Mouse (Mus musculus): Measurements from ENCODE around the gene Tmc5.

The Tmc5 gene

GRCm38 (mm10) chr7:118698882-118699281, 101.8 kb downstream of the Tmc5 start:
- DNase-seq, result no peak

- DNase-seq, result no peak
Measured at GRCm38 (mm10) chr7:118703144-118703561, 106.1 kb downstream of the Tmc5 start.

- DNase-seq, result no peak
Measured at GRCm38 (mm10) chr7:118704001-118704850, 107.1 kb downstream of the Tmc5 start.

GRCm38 (mm10) chr7:118705101-118705961, 108.2 kb downstream of the Tmc5 start, which contains the start of gene Gde1:
TSS of gene Gde1 (minus strand) at chr7:118705778.
- DNase-seq, result peak; percentile 95

GRCm38 (mm10) chr7:118706051-118706450, 109.0 kb downstream of the Tmc5 start:
- DNase-seq, result no peak

GRCm38 (mm10) chr7:118706488-118706887, 109.4 kb downstream of the Tmc5 start:
- DNase-seq, result no peak

- no peak for DNase-seq
Measured at GRCm38 (mm10) chr7:118707216-118707615, 110.1 kb downstream of the Tmc5 start.

GRCm38 (mm10) chr7:118708002-118708401, 110.9 kb downstream of the Tmc5 start:
- peak; percentile 45 for DNase-seq

- DNase-seq, result no peak
Measured at GRCm38 (mm10) chr7:118710776-118711175, 113.7 kb downstream of the Tmc5 start.

GRCm38 (mm10) chr7:118712228-118713173, 115.4 kb downstream of the Tmc5 start, which contains the start of gene Ccp110:
TSS of gene Ccp110 (plus strand) at chr7:118712552.
- DNase-seq, result peak; percentile 96

GRCm38 (mm10) chr7:118714873-118715272, 117.8 kb downstream of the Tmc5 start:
- no peak for DNase-seq

GRCm38 (mm10) chr7:118718066-118718465, 121.0 kb downstream of the Tmc5 start:
- no peak for DNase-seq

- no peak for DNase-seq
Measured at GRCm38 (mm10) chr7:118723927-118724326, 126.8 kb downstream of the Tmc5 start.

All from cerebellum, adult 9-11 months (tissue).